Comparison of ENCODE assay signal across 15 mouse cellular contexts in the genomic region with DNA sequence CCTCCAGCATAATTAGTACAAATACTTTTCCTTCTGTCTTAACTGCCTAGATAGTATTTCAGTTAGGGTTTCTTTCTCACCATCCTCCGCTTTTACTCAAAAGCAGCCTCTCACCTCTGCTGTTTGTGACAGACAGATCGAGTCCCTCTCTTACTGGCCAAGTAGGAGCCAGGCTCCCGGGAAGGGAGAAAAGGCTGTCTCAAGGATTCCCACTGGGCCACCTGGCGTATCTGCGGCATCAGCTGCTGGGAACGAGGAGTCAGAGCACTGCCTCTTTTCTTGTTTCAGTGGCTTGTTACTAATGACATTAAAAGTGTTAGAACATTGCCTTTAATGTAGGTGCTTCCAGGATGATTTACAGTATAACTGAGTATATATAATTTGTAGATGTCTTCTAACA.
"Had no signal": no experiment of that assay in that cellular context is flagged by ENCODE, and none has a peak within 500 bp of the region (broad histone marks: within the 10 kb centered on the region; RNA-seq: fewer than 3 reads in every experiment).

No protein-coding gene starts in this region.

- H3K4me2 ChIP-seq: lung, embryonic 14.5 days; midbrain, embryonic 12.5 days; neural tube, embryonic 13.5 days; neural tube, embryonic 15.5 days had no signal

- ATAC-seq: midbrain, embryonic 16.5 days had no signal

- H3K4me3 ChIP-seq: midbrain, embryonic 10.5 days; midbrain, embryonic 12.5 days; myocyte; neural tube, embryonic 13.5 days; neural tube, embryonic 15.5 days had no signal

- H3K27ac ChIP-seq: midbrain, embryonic 10.5 days; midbrain, embryonic 12.5 days; neural tube, embryonic 13.5 days; neural tube, embryonic 15.5 days had no signal

- H3K9me3 ChIP-seq: midbrain, embryonic 10.5 days; midbrain, embryonic 12.5 days; neural tube, embryonic 13.5 days; neural tube, embryonic 15.5 days had no signal

- DNase-seq: lung, embryonic 14.5 days; midbrain, embryonic 14.5 days; retina, postnatal 1 day; right cerebral cortex, postnatal 25 days; right cerebral cortex, postnatal 4 days; spleen, adult 18-20 months; thymus, adult 18-20 months; thymus, postnatal 14 days; thymus, postnatal 36 days had no signal

- H3K4me1 ChIP-seq: midbrain, embryonic 10.5 days; midbrain, embryonic 12.5 days had no signal

- H3K9ac ChIP-seq: lung, embryonic 14.5 days; midbrain, embryonic 12.5 days; neural tube, embryonic 13.5 days; neural tube, embryonic 15.5 days had no signal

- H3K27me3 ChIP-seq: midbrain, embryonic 12.5 days; neural tube, embryonic 13.5 days; neural tube, embryonic 15.5 days had no signal
